Mouse (Mus musculus): ENCODE results near the gene Exoc3l2.

Gene Exoc3l2

DNA sequence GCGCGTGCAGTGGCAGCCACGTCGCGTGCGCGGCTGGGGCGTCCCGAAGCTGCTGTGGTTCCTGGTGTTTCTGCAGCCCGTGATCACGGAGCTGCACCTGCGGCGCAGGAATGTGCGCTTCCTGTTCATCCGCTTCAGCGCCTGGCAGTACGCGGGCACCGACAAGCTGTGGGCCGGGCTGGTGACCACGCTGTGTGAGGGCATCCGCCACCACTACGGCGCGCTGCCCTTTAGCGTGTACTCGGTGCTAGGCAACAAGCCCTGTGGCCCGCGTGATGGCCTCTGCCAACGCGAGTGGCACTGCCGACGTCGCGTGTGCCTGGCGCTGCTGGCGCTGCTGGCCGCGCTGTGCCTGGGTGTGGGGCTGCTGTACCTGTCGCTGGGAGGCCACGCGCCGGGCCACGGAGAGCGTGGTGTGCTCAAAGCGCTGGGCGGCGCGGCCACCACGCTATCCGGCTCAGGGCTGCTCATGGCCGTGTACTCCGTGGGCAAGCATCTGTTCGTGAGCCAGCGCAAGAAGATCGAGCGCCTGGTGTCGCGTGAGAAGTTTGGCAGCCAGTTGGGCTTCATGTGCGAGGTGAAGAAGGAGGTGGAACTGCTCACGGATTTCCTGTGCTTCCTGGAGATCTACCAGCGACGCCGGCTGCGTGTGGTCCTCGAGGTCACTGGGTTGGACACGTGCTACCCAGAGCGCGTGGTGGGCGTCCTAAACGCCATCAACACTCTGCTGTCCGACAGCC is 60.1 kb downstream of the Exoc3l2 start:
- no peak for DNase-seq (ENCODE audit: low spot score)

DNA sequence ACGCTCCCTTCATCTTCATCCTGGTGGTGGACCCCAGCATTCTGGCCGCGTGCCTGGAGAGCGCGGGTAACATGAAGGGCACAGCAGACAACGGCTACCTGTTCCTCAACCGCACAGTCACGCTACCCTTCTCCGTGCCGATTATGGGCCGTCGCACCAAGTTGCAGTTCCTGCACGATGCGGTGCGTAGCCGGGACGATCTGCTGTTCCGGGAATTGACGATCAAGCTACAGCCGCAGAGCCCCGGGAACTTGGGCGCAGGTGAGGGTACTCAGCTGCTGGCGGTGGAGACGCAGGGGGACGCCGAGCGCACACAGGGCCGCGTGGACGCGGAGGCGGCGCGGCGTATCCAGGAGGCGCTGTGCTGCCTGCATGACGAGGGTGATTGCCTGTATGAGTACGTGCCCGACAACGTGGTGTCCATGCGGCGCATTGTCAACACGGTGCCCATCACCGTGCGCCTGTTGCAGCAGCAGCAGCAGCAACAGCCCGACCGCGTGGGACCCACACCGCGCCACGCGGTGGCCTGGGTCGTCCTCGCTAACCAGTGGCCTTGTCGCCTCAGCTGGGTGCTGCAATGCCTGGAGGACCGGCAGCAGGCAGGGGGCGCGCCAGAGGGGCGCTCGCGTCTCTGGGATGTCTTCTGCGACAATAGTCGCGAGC is 60.8 kb downstream of the Exoc3l2 start:
- DNase-seq (ENCODE audit: low spot score) = peak; percentile 75

DNA sequence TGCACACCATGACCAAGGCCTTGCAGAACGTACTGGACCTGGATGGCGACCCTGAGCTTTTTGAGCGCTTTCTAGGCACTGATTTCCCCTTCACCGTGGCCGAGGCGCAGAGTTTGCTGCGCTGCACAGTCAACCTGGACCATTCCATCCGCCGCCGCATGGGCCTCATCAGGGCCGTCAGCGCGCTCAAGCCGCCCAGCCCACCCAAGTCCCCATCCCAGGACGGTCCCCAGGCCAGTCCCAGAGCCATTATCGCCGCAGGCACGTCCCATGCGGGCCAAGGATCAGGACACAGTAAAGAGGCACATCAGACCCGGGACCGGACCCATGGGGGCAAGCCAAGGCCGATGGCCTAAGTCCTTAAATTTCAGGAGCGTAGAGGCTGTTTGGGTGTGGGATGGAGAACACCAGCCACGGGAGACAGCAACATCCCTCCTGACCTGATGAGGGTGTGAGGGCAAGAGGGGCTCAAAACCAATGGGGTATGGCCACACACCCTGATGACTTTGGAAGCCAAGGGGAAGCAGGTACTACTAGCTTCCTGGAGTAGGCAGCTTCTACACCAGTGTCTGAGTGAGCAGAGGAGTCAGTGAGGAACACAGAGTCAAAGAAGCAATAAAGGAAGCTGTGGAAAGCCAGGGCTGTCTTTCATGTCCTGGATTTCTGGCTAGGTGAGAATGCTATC is 61.4 kb downstream of the Exoc3l2 start:
- no peak for DNase-seq (ENCODE audit: low spot score)

DNA sequence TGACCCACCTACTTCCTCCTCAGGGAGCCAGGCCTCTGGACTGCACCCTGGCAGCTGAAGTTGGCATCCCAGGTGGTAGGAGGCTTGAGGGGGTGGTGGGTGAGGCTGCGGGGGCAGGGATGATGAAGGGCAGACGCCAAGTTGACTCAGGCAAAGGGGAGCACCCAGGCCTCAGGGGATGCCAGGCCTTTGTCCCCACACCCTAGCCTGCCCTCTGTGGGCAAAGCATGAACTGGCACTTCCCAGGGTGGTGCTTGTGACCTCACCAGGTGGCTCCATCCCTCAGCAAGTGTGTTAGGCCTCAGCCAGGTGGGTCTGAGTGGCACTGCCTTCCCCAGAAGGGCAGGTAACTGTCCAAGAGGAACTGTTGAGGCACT is 62.0 kb downstream of the Exoc3l2 start:
- DNase-seq (ENCODE audit: low spot score) = no peak

DNA sequence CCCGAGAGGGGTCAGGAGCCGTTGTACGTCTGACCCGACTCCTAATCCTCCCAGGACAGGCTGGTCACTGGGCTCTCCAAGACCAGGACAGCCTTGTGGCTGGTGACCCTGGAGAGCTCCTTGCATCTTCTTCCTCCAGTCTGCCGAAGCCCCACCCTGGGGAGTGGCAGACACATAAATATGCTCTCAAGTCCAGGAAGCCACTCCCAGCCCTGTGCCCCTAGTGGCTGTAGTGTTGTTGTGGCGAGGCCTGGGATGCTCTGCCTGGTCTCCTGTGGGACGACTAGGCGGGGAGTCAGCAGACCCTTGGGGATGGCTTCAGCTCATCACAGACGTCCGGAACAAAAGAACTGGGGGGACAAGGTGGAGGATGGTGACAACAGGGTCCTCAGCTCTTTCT is 67.9 kb downstream of the Exoc3l2 start:
- no peak for DNase-seq (ENCODE audit: low spot score)

DNA sequence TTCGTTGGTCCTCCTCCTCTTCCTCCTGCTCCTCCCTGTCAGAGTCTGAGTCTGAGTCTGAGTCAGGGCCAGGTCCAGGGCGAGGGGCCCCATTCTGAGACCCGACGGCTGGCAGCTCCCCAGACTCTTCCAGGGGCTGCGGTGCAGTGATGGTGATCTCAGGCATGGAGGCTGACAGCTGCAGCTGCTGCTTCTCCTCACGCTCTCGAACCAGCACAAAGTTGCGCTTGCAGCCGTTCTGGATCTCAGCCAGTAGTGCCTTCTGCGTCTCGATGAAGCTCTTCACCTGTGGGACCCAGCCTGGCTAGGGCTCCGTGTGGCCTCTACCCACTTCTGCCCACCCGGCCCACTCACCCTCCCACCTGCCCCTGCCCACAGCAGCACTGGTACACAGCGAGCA is 69.1 kb downstream of the Exoc3l2 start:
- no peak for DNase-seq (ENCODE audit: low spot score)

DNA sequence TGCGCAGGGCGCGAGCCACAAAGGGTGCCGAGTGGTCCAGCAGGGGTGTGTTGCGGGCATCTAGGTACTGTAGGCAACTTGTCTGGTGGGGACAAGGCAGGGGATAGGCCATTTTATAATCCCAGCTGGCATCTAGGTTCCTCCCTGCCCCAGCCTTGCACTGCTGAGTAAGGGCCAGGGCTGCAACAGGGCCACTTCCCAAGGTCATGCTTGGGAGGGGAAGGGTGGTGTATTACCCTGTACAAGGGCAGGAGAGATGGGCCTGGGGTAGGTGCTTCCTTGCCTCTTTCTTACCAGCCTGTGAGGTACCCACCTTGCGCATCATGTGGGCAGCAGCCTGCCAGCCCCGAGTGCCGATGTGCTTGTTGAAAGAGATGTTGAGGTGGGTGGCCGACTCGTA is 71.5 kb downstream of the Exoc3l2 start:
- DNase-seq (ENCODE audit: low spot score) = no peak

DNA sequence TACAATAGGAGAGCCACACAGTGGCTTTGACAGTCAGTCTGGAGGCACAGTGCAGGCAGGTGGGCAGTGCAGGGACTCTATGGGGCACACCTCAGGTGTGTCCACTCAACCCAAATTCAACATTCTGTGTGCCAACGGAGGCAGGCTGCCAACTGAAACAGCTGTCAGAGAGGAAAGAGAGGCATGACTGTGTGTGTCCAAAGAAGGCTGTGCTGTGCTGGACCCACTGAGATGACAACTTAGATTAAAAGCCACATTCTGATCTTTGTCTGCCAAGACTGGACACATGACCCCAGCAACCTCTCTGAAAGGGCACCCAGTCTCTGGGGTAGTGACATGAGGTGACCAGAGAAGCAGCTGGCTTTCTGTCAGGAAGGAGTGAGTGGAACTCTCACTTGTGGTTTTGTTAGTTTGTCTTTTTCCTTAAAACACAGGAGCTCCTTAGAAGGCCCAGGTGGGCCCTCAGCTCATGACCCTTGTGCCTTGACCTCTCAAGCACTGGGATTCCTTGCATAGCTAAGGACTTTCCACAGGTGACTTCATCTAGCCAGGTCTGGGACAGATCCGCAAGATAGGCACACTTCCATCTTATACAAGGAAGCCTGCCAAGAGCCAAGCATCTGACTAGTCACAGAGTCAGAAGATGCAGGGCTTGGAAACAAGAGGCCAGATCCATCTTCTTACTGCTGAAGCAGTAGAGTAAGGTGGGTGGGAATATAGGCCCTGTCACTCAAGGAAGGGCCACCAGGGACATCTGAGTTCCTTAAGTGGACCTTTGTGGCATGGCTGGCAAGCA is 77.8 kb downstream of the Exoc3l2 start:
- DNase-seq (ENCODE audit: low spot score) = no peak

DNA sequence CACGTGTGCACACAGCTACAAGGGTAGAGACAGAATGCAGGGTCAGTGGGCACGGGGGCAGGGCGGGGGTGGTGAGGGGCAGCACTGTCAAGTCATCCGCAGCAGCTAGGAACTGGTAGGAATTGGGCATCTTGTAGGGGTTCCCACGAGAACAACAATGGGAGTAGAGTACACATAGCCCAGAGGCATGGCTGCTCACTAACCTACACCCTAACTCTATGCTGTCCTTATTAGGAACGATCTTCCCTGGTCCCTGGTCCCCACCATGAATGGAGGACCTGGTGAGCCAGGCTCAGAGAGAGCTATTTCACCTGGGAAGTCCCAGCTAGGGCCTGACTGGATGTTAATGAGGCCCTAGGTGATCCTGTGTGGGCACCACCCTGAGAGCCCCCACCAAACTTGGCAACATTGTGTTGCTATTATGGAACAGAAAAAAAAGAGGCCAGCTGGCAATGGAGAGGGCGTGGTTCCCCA is 78.6 kb downstream of the Exoc3l2 start:
- DNase-seq (ENCODE audit: low spot score) = no peak

DNA sequence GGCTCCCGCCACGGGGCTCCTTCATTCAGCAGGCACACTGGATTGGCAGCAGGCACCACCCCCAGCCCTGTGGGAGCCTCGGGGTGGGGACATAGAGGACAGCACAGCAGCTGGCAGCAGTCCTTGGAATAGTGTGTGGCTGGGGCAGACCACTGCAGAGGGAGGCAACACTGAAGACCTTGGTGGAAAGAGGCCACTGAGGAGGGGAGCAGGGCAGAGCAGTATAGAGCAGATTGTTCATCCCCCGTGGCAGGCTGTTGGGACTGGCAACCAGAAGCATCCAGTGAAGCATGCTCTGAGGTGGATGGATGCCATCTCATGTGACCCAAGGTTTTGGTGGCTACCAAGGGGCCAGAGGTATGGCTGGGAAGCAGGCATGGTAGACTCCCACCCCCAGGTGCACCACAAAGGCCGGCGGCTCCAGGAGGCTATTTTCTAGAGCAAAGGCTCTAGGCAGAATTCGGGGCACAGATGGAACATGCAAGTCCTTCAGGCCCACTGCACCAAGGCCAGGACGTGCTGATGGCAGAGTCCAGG is 79.1 kb downstream of the Exoc3l2 start:
- no peak for DNase-seq (ENCODE audit: low spot score)

DNA sequence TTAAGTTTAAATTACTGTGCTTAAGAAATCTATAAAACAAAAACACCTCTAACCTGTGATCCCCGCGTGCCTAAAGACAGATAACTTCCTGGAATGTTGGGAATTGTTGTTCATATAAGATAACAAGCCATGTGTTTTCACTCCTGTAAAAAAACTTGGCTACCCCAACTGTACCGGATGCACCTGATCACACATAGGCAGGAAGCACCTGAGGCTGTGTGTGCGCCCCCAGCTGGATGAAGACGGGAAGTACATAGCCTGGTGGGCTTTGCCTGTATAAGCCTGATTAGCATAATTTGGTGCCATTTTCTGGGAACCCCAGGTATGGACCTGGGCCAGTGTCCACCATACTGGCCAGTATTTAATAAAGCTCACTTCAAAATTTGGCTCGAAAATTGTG is 80.5 kb downstream of the Exoc3l2 start:
- DNase-seq (ENCODE audit: low spot score) = peak; percentile 34

DNA sequence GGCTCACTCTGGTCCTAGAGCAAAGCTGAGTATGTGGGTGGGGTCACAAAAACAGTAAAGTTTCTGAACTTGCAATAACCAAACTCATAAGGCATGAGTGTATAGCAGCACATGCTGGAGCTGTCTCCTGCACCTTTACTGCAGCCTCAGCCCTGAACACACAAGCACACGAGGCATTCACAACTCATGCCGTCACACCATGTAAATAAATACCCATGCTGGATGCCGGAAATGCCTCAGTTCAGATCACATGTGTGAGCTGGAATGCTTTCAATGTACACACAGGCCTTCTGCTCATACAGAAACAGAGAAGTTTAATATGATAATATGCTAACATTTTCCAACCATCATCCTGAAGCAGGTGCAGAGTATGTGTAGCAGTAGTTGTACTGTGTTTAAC is 82.9 kb downstream of the Exoc3l2 start:
- DNase-seq (ENCODE audit: low spot score) = no peak
